Mouse (Mus musculus) liver, adult 2 months (tissue): ENCODE data around the gene Prkd2.

ENCODE experiments used
- CTCF ChIP-seq: fragments of 200-500 bp; IDR thresholded peaks from 2 replicates; pipeline ENCODE4 v1.5.1; 2011; ENCODE audit warnings: low read depth, low read length, control low read depth
- POLR2A ChIP-seq: fragments of 200-500 bp; IDR thresholded peaks from 2 replicates; pipeline ENCODE4 v1.6.1; 2011; ENCODE audit warnings: low read length, control low read depth; ENCODE audit not compliant: insufficient read depth; ENCODE audit errors: extremely low read depth

GRCm38 (mm10) chr7:16905491-16906021 lies 62.9 kb downstream of the Prkd2 start:
- TF ChIP-seq CTCF: no peak
- no peak for TF ChIP-seq POLR2A
